Mouse (Mus musculus) liver, adult 2 months (tissue): ENCODE measurements around the gene Exosc8.

Source experiments
- CTCF ChIP-seq: fragments of 200-500 bp; IDR thresholded peaks from 2 replicates; pipeline ENCODE4 v1.5.1; 2011; ENCODE audit warnings: low read depth, low read length, control low read depth
- POLR2A ChIP-seq: fragments of 200-500 bp; IDR thresholded peaks from 2 replicates; pipeline ENCODE4 v1.6.1; 2011; ENCODE audit warnings: low read length, control low read depth; ENCODE audit not compliant: insufficient read depth; ENCODE audit errors: extremely low read depth

DNA sequence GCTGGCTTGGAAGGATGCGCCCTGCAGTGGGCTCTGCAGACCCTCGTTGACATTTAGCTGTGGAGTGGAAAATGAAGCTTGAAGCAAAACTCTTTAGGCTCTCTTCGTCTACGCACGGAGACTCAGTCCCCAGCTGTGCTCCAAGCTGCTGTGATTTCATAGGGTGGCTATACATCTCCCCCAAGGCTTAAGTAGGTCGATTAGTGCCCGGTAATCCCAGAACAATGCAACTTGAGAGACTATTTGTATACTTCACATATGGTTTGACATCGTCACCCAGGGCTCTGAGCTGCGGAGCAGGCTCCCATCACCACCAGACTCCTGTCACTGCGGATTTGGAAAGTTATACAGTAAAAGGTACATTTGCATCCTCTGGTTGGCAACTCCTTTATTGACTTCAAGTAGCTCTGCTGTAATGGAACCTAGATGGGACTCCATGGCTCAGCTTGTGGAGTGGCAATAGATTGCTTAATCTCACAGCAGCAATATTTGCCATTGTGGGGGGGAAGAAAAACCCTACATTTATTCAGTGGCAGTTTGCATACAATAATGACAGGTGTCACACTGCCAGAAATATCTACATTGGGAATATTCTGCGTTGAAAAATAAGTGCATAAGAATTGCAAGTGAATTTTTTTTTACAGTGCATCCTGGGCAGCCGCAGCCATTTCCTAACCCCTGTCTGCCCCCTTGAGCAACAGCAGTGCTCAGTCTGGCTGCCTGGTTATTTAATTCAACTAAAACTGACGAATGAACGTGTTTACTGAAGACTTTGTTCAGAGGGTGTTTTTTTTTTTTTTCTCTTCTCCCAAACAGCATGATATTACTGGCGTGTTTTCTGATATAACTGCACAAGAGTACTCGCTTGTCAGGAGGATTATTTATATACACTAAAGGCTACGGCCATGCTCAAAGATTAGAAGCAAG is 34.4 kb upstream of the Exosc8 start:
- TF ChIP-seq CTCF (no peak), POLR2A (no peak)
